Mouse (Mus musculus): ENCODE results near the gene Mpped2. TPM values are rescaled to one million over a fixed set of nuclear protein-coding genes. Genes with fewer than 3 reads are reported as not detected.

Mpped2 gene
- polyA plus RNA-seq, 1 experiment from 2014 or later, result 83.9 TPM

GRCm38 (mm10) chr2:106911951-106912480, 218.9 kb downstream of the Mpped2 start:
- Histone ChIP-seq H3K9me3 (ENCODE audit: control insufficient read depth, low read length) (no peaks in the 10 kb centered on the region), H3K27ac (ENCODE audit: low read depth, low read length) (no peak overlapping the region), H3K4me1 (ENCODE audit: control insufficient read depth, insufficient read depth, low read length) (no peaks in the 10 kb centered on the region), H3K27me3 (ENCODE audit: control insufficient read depth, insufficient read depth, low read length) (no peaks in the 10 kb centered on the region), H3K36me3 (ENCODE audit: control insufficient read depth, insufficient read depth, low read length) (no peaks in the 10 kb centered on the region), H3K4me3 (ENCODE audit: low read depth, low read length) (no peak overlapping the region), H3K9ac (ENCODE audit: low read length) (no peak overlapping the region), H3K4me2 (ENCODE audit: low read depth) (no peak overlapping the region)
- ATAC-seq (ENCODE audit: insufficient read depth, low FRiP score, low TSS enrichment), result no peak
- no peak for DNase-seq (ENCODE audit: low spot score)
- WGBS, result 73% methylated on average over 6 of the region's 6 CpGs

Measured in neural tube, embryonic 11.5 days (tissue).